22 mouse cellular contexts compared by ENCODE assay signal in genomic region chr11:100207498-100207897, GRCm38 (mm10). TPM values are rescaled to one million over a fixed set of nuclear protein-coding genes. Genes with fewer than 3 reads are reported as not detected.
DNase-seq lines count a peak whose midpoint lies in the region; ATAC-seq lines count a peak whose summit lies in the region.
"Had no signal": no experiment of that assay in that cellular context is flagged by ENCODE, and none has a peak within 500 bp of the region (broad histone marks: within the 10 kb centered on the region; RNA-seq: fewer than 3 reads in every experiment).

Krt14 (minus strand) TSS chr11:100207548.

- H3K36me3 ChIP-seq in embryonic facial prominence, embryonic 12.5 days, result no peaks in the 10 kb centered on the region
- H3K36me3 ChIP-seq in limb, embryonic 13.5 days, result no peaks in the 10 kb centered on the region
- H3K36me3 ChIP-seq: forebrain, embryonic 10.5 days; G1E; hindbrain, embryonic 13.5 days; midbrain, embryonic 15.5 days had no signal

- H3K9ac ChIP-seq in embryonic facial prominence, embryonic 12.5 days, result no peak within 1 kb of the TSS
- H3K9ac ChIP-seq in limb, embryonic 13.5 days, result no peak within 1 kb of the TSS
- H3K9ac ChIP-seq: hindbrain, embryonic 13.5 days; liver, embryonic 14.5 days; midbrain, embryonic 15.5 days had no signal

- no peaks in the 10 kb centered on the region for H3K27me3 ChIP-seq in embryonic facial prominence, embryonic 12.5 days
- H3K27me3 ChIP-seq in limb, embryonic 13.5 days, result no peaks in the 10 kb centered on the region
- H3K27me3 ChIP-seq: midbrain, embryonic 15.5 days had no signal

- no peak within 1 kb of the TSS for H3K4me2 ChIP-seq in embryonic facial prominence, embryonic 12.5 days (replicated peaks)
- H3K4me2 ChIP-seq in limb, embryonic 13.5 days (replicated peaks), result peak within 1 kb of the TSS; percentile 7; the same call in 1 of the 2 replicates
- H3K4me2 ChIP-seq: hindbrain, embryonic 13.5 days; midbrain, embryonic 15.5 days had no signal

- H3K27ac ChIP-seq in embryonic facial prominence, embryonic 12.5 days, result peak within 1 kb of the TSS; percentile 63
- peak within 1 kb of the TSS; percentile 22; the same call in 1 of the 2 replicates for H3K27ac ChIP-seq in limb, embryonic 13.5 days
- H3K27ac ChIP-seq: forebrain, embryonic 10.5 days; hindbrain, embryonic 13.5 days; kidney, postnatal 0 days; liver, embryonic 14.5 days; midbrain, embryonic 15.5 days had no signal

- ATAC-seq in embryonic facial prominence, embryonic 12.5 days (ENCODE audit: insufficient number of reproducible peaks, insufficient read depth, low FRiP score, low TSS enrichment), result no peak
- ATAC-seq in limb, embryonic 13.5 days (ENCODE audit: low FRiP score, low read depth), result no peak
- ATAC-seq: CD4-positive, CD25-positive, alpha-beta regulatory T cell, adult 4 months; intestine, embryonic 16.5 days; lung, postnatal 0 days; midbrain, embryonic 15.5 days had no signal

- H3K4me3 ChIP-seq in embryonic facial prominence, embryonic 12.5 days, result 0 out of 2 replicates have a peak within 1 kb of the TSS, but pooled peaks have one; percentile 2
- H3K4me3 ChIP-seq in limb, embryonic 13.5 days, result peak within 1 kb of the TSS; percentile 27
- H3K4me3 ChIP-seq: forebrain, embryonic 10.5 days; hindbrain, embryonic 13.5 days; megakaryocyte, embryonic 14.5 days; midbrain, embryonic 15.5 days had no signal

- no peaks in the 10 kb centered on the region for H3K4me1 ChIP-seq in embryonic facial prominence, embryonic 12.5 days
- no peaks in the 10 kb centered on the region for H3K4me1 ChIP-seq in limb, embryonic 13.5 days
- H3K4me1 ChIP-seq: forebrain, embryonic 10.5 days; hindbrain, embryonic 13.5 days; megakaryocyte, embryonic 14.5 days; midbrain, embryonic 15.5 days had no signal

- no peak for DNase-seq in thymus, postnatal 0 days (ENCODE audit: low spot score)
- DNase-seq in thymus, postnatal 14 days, result no peak
- no peak for DNase-seq in cerebellum, adult 11-12 months
- DNase-seq in layer of hippocampus, adult 9-11 months, result no peak
- no peak for DNase-seq in lung, postnatal 10 days
- DNase-seq: cerebellum, postnatal 10 days; embryo, embryonic 11 days; gastrocnemius, postnatal 10 days; heart, postnatal 10 days; spleen, adult 18-20 months had no signal

- WGBS in embryonic facial prominence, embryonic 12.5 days, result 85% methylated on average over 8 of the region's 8 CpGs
- WGBS in limb, embryonic 13.5 days, result 76% methylated on average over 8 of the region's 8 CpGs

- H3K9me3 ChIP-seq in embryonic facial prominence, embryonic 12.5 days, result no peaks in the 10 kb centered on the region
- H3K9me3 ChIP-seq in limb, embryonic 13.5 days, result no peaks in the 10 kb centered on the region
- H3K9me3 ChIP-seq: forebrain, embryonic 10.5 days; hindbrain, embryonic 13.5 days; megakaryocyte, embryonic 14.5 days; midbrain, embryonic 15.5 days had no signal

RNA-seq across cellular contexts. Expression of gene Krt14, which starts in this region (rescaled TPM):
- 40.8 and 47.9 TPM in 2 replicates for polyA plus RNA-seq in thymus, postnatal 0 days (2015; fragmentation: Nextera tagmentation; extraction: Ambion mirVana)
- polyA plus RNA-seq in embryonic facial prominence, embryonic 12.5 days (2016; fragmentation: Nextera tagmentation; extraction: Ambion mirVana), result 110 and 120 TPM in 2 replicates
- 275 and 306 TPM in 2 replicates for polyA plus RNA-seq in limb, embryonic 13.5 days (2015; fragmentation: Nextera tagmentation; extraction: Ambion mirVana)
- polyA plus RNA-seq: CD4-positive, CD25-positive, alpha-beta regulatory T cell, adult 4 months had no signal
